Mouse (Mus musculus): ENCODE results near the gene Cwc27. TPM values are rescaled to one million over a fixed set of nuclear protein-coding genes. Genes with fewer than 3 reads are reported as not detected.

Cwc27 gene
- total RNA-seq (2012; rRNA removed), result 21.8 and 29.5 TPM in 2 replicates

- in situ Hi-C loops (cut with MboI; ENCODE audit: low sequenced_read_pairs in 2 of 2, unreplicated experiment in 2 of 2), result loop anchor here in 1 of 2 experiments (10.0 kb wide), 1 partner anchor 118 kb away; no protein-coding TSS in a partner anchor
- peak within 1 kb of the TSS; percentile 76 to 92 for H3K4me3 ChIP-seq (ENCODE audit: insufficient read depth in 1 of 2, low read depth in 1 of 2, low read length in 2 of 2, poor library complexity in 1 of 2, severe bottlenecking in 1 of 2)
- H3K27ac ChIP-seq (ENCODE audit: insufficient read depth, low read depth, low read length, poor library complexity, severe bottlenecking), result peak within 1 kb of the TSS; percentile 66; the same call in 1 of the 2 replicates
- H3K9me3 ChIP-seq (ENCODE audit: control insufficient read depth, insufficient read depth, low read depth, low read length), result no peaks in the 10 kb centered on the region
- H3K9ac ChIP-seq (ENCODE audit: insufficient read depth, low read depth, low read length, poor library complexity, severe bottlenecking), result peak within 1 kb of the TSS; percentile 89
- 0 out of 4 replicates have a peak, but pooled peaks cover 0 to 2% of the 10 kb centered on the region in 2 experiments for H3K4me1 ChIP-seq (ENCODE audit: control insufficient read depth in 2 of 2, insufficient read depth in 2 of 2, low read length in 2 of 2, poor library complexity in 1 of 2)
- H3K36me3 ChIP-seq (ENCODE audit: control insufficient read depth, insufficient read depth, low read length, poor library complexity, severe bottlenecking), result no peaks in the 10 kb centered on the region
- TF ChIP-seq MAFK (IDR thresholded peaks at IDR 0.05; ENCODE audit: insufficient read depth, low read depth, low read length), result no peak
- peak; percentile 87 for TF ChIP-seq HCFC1 (IDR thresholded peaks at IDR 0.05; ENCODE audit: borderline replicate concordance, insufficient read depth, low read length)
- peak; percentile 78 for DNase-seq (ENCODE audit: low read depth, low spot score)
Measured at GRCm38 (mm10) chr13:104816635-104817571, at the start of gene Cwc27. Gene Cwc27 (minus strand): TSS chr13:104817142.

- Histone ChIP-seq H3K9me3 (ENCODE audit: control insufficient read depth, insufficient read depth, low read depth, low read length) (no peaks in the 10 kb centered on the region), H3K4me3 (ENCODE audit: insufficient read depth in 1 of 2, low read depth in 1 of 2, low read length in 2 of 2, poor library complexity in 1 of 2, severe bottlenecking in 1 of 2) (no peak overlapping the region), H3K36me3 (ENCODE audit: control insufficient read depth, insufficient read depth, low read length, poor library complexity, severe bottlenecking) (no peaks in the 10 kb centered on the region), H3K27ac (ENCODE audit: insufficient read depth, low read depth, low read length, poor library complexity, severe bottlenecking) (no peak overlapping the region), H3K4me1 (ENCODE audit: control insufficient read depth in 2 of 2, insufficient read depth in 2 of 2, low read length in 2 of 2, poor library complexity in 1 of 2) (no peaks in the 10 kb centered on the region; a peak in 1 of 4 replicates), H3K9ac (ENCODE audit: insufficient read depth, low read depth, low read length, poor library complexity, severe bottlenecking) (no peak overlapping the region)
- no peak for TF ChIP-seq ZC3H11A (IDR thresholded peaks at IDR 0.05; ENCODE audit: borderline replicate concordance, low read depth, low read length)
- TF ChIP-seq MAFK (IDR thresholded peaks at IDR 0.05; ENCODE audit: insufficient read depth, low read depth, low read length), result no peak
- no peak for TF ChIP-seq ZNF384 (IDR thresholded peaks at IDR 0.05; ENCODE audit: low read depth, low read length)
- TF ChIP-seq HCFC1 (IDR thresholded peaks at IDR 0.05; ENCODE audit: borderline replicate concordance, insufficient read depth, low read length), result no peak
- TF ChIP-seq CHD2 (IDR thresholded peaks at IDR 0.05; ENCODE audit: low read depth, low read length), result no peak
- DNase-seq (ENCODE audit: low read depth, low spot score), result no peak
- in situ Hi-C loops (cut with MboI; ENCODE audit: low sequenced_read_pairs in 2 of 2, unreplicated experiment in 2 of 2), result no loop called here
Measured at GRCm38 (mm10) chr13:104866726-104867125, 49.8 kb upstream of the Cwc27 start.

- H3K9me3 ChIP-seq (ENCODE audit: control insufficient read depth, insufficient read depth, low read depth, low read length), result no peaks in the 10 kb centered on the region
- peak within 1 kb of the TSS; percentile 41 for H3K9ac ChIP-seq (ENCODE audit: insufficient read depth, low read depth, low read length, poor library complexity, severe bottlenecking)
- H3K27ac ChIP-seq (ENCODE audit: insufficient read depth, low read depth, low read length, poor library complexity, severe bottlenecking), result no peak within 1 kb of the TSS
- in situ Hi-C loops (cut with MboI; ENCODE audit: low sequenced_read_pairs in 2 of 2, unreplicated experiment in 2 of 2), result no loop called here
- no peaks in the 10 kb centered on the region for H3K36me3 ChIP-seq (ENCODE audit: control insufficient read depth, insufficient read depth, low read length, poor library complexity, severe bottlenecking)
- H3K4me3 ChIP-seq (ENCODE audit: insufficient read depth in 1 of 2, low read depth in 1 of 2, low read length in 2 of 2, poor library complexity in 1 of 2, severe bottlenecking in 1 of 2), result peak within 1 kb of the TSS; percentile 49 to 58
- no peaks in the 10 kb centered on the region; a peak in 1 of 4 replicates for H3K4me1 ChIP-seq (ENCODE audit: control insufficient read depth in 2 of 2, insufficient read depth in 2 of 2, low read length in 2 of 2, poor library complexity in 1 of 2)
- TF ChIP-seq ZNF384 (IDR thresholded peaks at IDR 0.05; ENCODE audit: low read depth, low read length) (no peak), MAFK (IDR thresholded peaks at IDR 0.05; ENCODE audit: insufficient read depth, low read depth, low read length) (no peak), HCFC1 (IDR thresholded peaks at IDR 0.05; ENCODE audit: borderline replicate concordance, insufficient read depth, low read length) (no peak), ZC3H11A (IDR thresholded peaks at IDR 0.05; ENCODE audit: borderline replicate concordance, low read depth, low read length) (no peak), CHD2 (IDR thresholded peaks at IDR 0.05; ENCODE audit: low read depth, low read length) (no peak)
- no peak for DNase-seq (ENCODE audit: low read depth, low spot score)
Measured at GRCm38 (mm10) chr13:104863127-104863979, 46.4 kb upstream of the Cwc27 start, which contains the start of gene Shisal2b. Gene Shisal2b (minus strand): TSS chr13:104863893.

GRCm38 (mm10) chr13:104853645-104854044 lies 36.7 kb upstream of the Cwc27 start:
- in situ Hi-C loops (cut with MboI; ENCODE audit: low sequenced_read_pairs in 2 of 2, unreplicated experiment in 2 of 2), result no loop called here
- Histone ChIP-seq H3K27ac (ENCODE audit: insufficient read depth, low read depth, low read length, poor library complexity, severe bottlenecking) (no peak overlapping the region), H3K9ac (ENCODE audit: insufficient read depth, low read depth, low read length, poor library complexity, severe bottlenecking) (no peak overlapping the region), H3K4me3 (ENCODE audit: insufficient read depth in 1 of 2, low read depth in 1 of 2, low read length in 2 of 2, poor library complexity in 1 of 2, severe bottlenecking in 1 of 2) (no peak overlapping the region), H3K36me3 (ENCODE audit: control insufficient read depth, insufficient read depth, low read length, poor library complexity, severe bottlenecking) (no peaks in the 10 kb centered on the region), H3K4me1 (ENCODE audit: control insufficient read depth in 2 of 2, insufficient read depth in 2 of 2, low read length in 2 of 2, poor library complexity in 1 of 2) (no peaks in the 10 kb centered on the region), H3K9me3 (ENCODE audit: control insufficient read depth, insufficient read depth, low read depth, low read length) (no peaks in the 10 kb centered on the region)
- no peak for DNase-seq (ENCODE audit: low read depth, low spot score)
- TF ChIP-seq MAFK (IDR thresholded peaks at IDR 0.05; ENCODE audit: insufficient read depth, low read depth, low read length), result no peak
- no peak for TF ChIP-seq ZC3H11A (IDR thresholded peaks at IDR 0.05; ENCODE audit: borderline replicate concordance, low read depth, low read length)
- no peak for TF ChIP-seq ZNF384 (IDR thresholded peaks at IDR 0.05; ENCODE audit: low read depth, low read length)

All from ES-E14 (cell line).